Mouse (Mus musculus): Measurements from ENCODE around the gene Klrc3. TPM values are rescaled to one million over a fixed set of nuclear protein-coding genes. Genes with fewer than 3 reads are reported as not detected.
"Not testable (repeated sequence)": the region's sequence is repeated elsewhere in the genome, so short reads cannot be mapped to it uniquely, and the experiment has no call there.

Gene Klrc3
- polyA plus RNA-seq (2012; rRNA removed), result not detected in 2 replicates
- not detected in 2 replicates for polyA plus RNA-seq (2014; fragmentation: Nextera tagmentation; extraction: Ambion mirVana)

DNA sequence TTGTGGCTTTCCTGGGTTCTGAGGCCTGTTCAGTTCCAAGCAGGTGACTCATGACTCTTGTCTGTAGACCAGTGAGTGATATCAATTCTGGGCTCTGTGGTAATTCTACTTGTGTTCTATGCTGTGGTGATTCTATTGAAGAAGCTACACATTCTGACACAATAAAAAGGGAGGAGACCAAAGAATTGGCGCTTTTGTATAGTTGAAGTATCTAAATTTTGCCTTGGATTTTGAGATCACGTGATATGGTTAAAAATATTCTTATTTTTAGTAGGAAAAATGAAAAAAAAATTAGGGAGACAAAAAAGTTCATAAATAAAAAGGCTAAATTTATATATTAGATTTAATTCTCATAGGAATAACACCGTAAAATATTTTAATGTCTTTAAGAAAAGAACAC, at the start of gene Klrc3:
Gene Klrc3 (minus strand): TSS at position 101 of the 400 bp plus-strand sequence.
- H3K9ac ChIP-seq (replicated peaks); H3K27me3 ChIP-seq (ENCODE audit: control insufficient read depth, insufficient read depth, low read length); DNase-seq (ENCODE audit: low read depth in 3 of 3, low spot score in 3 of 3); H3K36me3 ChIP-seq (replicated peaks; ENCODE audit: control insufficient read depth, insufficient read depth, low read depth); ATAC-seq (ENCODE audit: insufficient read depth); H3K27ac ChIP-seq; H3K9me3 ChIP-seq (ENCODE audit: control insufficient read depth, low read length); H3K4me2 ChIP-seq (ENCODE audit: low read depth); H3K4me3 ChIP-seq (ENCODE audit: insufficient read depth in 1 of 2, low read depth in 2 of 2, low read length in 2 of 2); H3K4me1 ChIP-seq (replicated peaks; ENCODE audit: control insufficient read depth in 2 of 2, insufficient read depth in 2 of 2, low read length in 1 of 2): not testable (repeated sequence)
- 64% methylated on average over 3 of the region's 3 CpGs for WGBS (ENCODE audit: insufficient replicate concordance)

- H3K9ac ChIP-seq (replicated peaks); H3K4me3 ChIP-seq (ENCODE audit: insufficient read depth in 1 of 2, low read depth in 2 of 2, low read length in 2 of 2); H3K9me3 ChIP-seq (ENCODE audit: control insufficient read depth, low read length); H3K4me1 ChIP-seq (replicated peaks; ENCODE audit: control insufficient read depth in 2 of 2, insufficient read depth in 2 of 2, low read length in 1 of 2); DNase-seq (ENCODE audit: low read depth in 3 of 3, low spot score in 3 of 3); H3K36me3 ChIP-seq (replicated peaks; ENCODE audit: control insufficient read depth, insufficient read depth, low read depth); H3K4me2 ChIP-seq (ENCODE audit: low read depth); ATAC-seq (ENCODE audit: insufficient read depth); H3K27ac ChIP-seq; H3K27me3 ChIP-seq (ENCODE audit: control insufficient read depth, insufficient read depth, low read length): not testable (repeated sequence)
- 44% methylated on average over 10 of the region's 10 CpGs for WGBS (ENCODE audit: insufficient replicate concordance)
These were observed 48.3 kb upstream of the Klrc3 start for GRCm38 (mm10) chr6:129691436-129691835.

DNA sequence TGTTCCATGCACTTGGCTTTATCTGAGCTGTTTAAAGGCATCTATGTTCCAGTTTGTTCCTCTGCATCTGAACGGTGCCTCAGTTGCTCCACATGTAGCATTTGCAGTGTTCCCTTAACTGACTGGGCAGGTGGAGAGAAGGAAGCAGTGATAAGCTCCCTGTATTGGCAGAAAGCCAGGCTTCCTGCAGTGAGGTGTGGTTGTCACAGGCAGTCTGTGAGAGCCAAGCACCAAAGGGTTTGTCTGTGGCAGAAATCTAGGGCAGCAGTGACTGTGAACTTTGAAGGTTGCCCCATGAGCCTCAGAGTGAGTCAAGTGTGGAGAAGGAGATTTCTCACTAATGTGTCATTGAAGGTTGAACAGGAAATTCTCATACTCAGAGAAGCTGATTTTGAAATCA, 37.2 kb upstream of the Klrc3 start:
- ATAC-seq (ENCODE audit: insufficient read depth), result no peak
- DNase-seq (ENCODE audit: low read depth in 3 of 3, low spot score in 3 of 3), result no peak
- no peak for TF ChIP-seq EP300 (IDR thresholded peaks at IDR 0.05; ENCODE audit: low read depth)
- no peak for TF ChIP-seq CTCF (IDR thresholded peaks at IDR 0.05; ENCODE audit: low read depth)

GRCm38 (mm10) chr6:129678873-129679272, 35.7 kb upstream of the Klrc3 start, which contains the start of gene Klrc1:
TSS of gene Klrc1 (minus strand) at chr6:129678973.
- no peaks in the 10 kb centered on the region for H3K36me3 ChIP-seq (replicated peaks; ENCODE audit: control insufficient read depth, insufficient read depth, low read depth)
- H3K4me2 ChIP-seq (ENCODE audit: low read depth), result no peak within 1 kb of the TSS
- H3K9ac ChIP-seq (replicated peaks), result no peak within 1 kb of the TSS
- ATAC-seq (ENCODE audit: insufficient read depth), result no peak
- WGBS (ENCODE audit: insufficient replicate concordance), result 58% methylated on average over 3 of the region's 3 CpGs
- H3K4me3 ChIP-seq (ENCODE audit: insufficient read depth in 1 of 2, low read depth in 2 of 2, low read length in 2 of 2), result no peak within 1 kb of the TSS
- H3K9me3 ChIP-seq (ENCODE audit: control insufficient read depth, low read length), result no peaks in the 10 kb centered on the region
- no peak for DNase-seq (ENCODE audit: low read depth in 3 of 3, low spot score in 3 of 3)
- no peak within 1 kb of the TSS for H3K27ac ChIP-seq
- no peaks in the 10 kb centered on the region for H3K4me1 ChIP-seq (replicated peaks; ENCODE audit: control insufficient read depth in 2 of 2, insufficient read depth in 2 of 2, low read length in 1 of 2)
- TF ChIP-seq EP300 (IDR thresholded peaks at IDR 0.05; ENCODE audit: low read depth) (no peak), CTCF (IDR thresholded peaks at IDR 0.05; ENCODE audit: low read depth) (no peak)
- no peaks in the 10 kb centered on the region for H3K27me3 ChIP-seq (ENCODE audit: control insufficient read depth, insufficient read depth, low read length)

More for the DNA sequence above, 37.2 kb upstream of the Klrc3 start:
- no peak overlapping the region for H3K4me3 ChIP-seq (ENCODE audit: insufficient read depth in 1 of 2, low read depth in 2 of 2, low read length in 2 of 2)
- no peak overlapping the region for H3K4me2 ChIP-seq (ENCODE audit: low read depth)
- H3K36me3 ChIP-seq (replicated peaks; ENCODE audit: control insufficient read depth, insufficient read depth, low read depth), result no peaks in the 10 kb centered on the region
- H3K27ac ChIP-seq, result no peak overlapping the region
- no peak overlapping the region for H3K9ac ChIP-seq (replicated peaks)
- H3K4me1 ChIP-seq (replicated peaks; ENCODE audit: control insufficient read depth in 2 of 2, insufficient read depth in 2 of 2, low read length in 1 of 2), result no peaks in the 10 kb centered on the region
- H3K9me3 ChIP-seq (ENCODE audit: control insufficient read depth, low read length), result no peaks in the 10 kb centered on the region
- H3K27me3 ChIP-seq (ENCODE audit: control insufficient read depth, insufficient read depth, low read length), result no peaks in the 10 kb centered on the region
- WGBS (ENCODE audit: insufficient replicate concordance), result 42% methylated on average over 1 of the region's 1 CpGs

- not testable (repeated sequence) for DNase-seq (ENCODE audit: low read depth in 3 of 3, low spot score in 3 of 3); H3K27me3 ChIP-seq (ENCODE audit: control insufficient read depth, insufficient read depth, low read length); H3K27ac ChIP-seq; H3K4me3 ChIP-seq (ENCODE audit: insufficient read depth in 1 of 2, low read depth in 2 of 2, low read length in 2 of 2); ATAC-seq (ENCODE audit: insufficient read depth); H3K4me1 ChIP-seq (replicated peaks; ENCODE audit: control insufficient read depth in 2 of 2, insufficient read depth in 2 of 2, low read length in 1 of 2); H3K9me3 ChIP-seq (ENCODE audit: control insufficient read depth, low read length); H3K4me2 ChIP-seq (ENCODE audit: low read depth); H3K9ac ChIP-seq (replicated peaks); H3K36me3 ChIP-seq (replicated peaks; ENCODE audit: control insufficient read depth, insufficient read depth, low read depth)
- WGBS (ENCODE audit: insufficient replicate concordance), result 20% methylated on average over 1 of the region's 3 CpGs
These were observed 18.2 kb upstream of the Klrc3 start for GRCm38 (mm10) chr6:129661301-129661700.

DNA sequence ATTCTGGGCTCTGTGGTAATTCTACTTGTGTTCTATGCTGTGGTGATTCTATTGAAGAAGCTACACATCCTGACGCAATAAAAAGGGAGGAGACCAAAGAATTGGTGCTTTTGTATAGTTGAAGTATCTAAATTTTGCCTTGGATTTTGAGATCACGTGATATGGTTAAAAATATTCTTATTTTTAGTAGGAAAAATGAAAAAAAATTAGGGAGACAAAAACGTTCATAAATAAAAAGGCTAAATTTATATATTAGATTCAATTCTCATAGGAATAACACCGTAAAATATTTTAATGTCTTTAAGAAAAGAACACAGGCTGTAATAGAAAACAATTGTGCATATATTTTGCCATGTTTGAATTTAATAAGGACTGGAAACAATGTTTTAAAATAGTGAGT, 17.5 kb upstream of the Klrc3 start, which contains the start of gene Klrc2:
Gene Klrc2 (minus strand): TSS at position 101 of the 400 bp plus-strand sequence.
- H3K4me2 ChIP-seq (ENCODE audit: low read depth); H3K9me3 ChIP-seq (ENCODE audit: control insufficient read depth, low read length); H3K4me3 ChIP-seq (ENCODE audit: insufficient read depth in 1 of 2, low read depth in 2 of 2, low read length in 2 of 2); H3K27me3 ChIP-seq (ENCODE audit: control insufficient read depth, insufficient read depth, low read length); H3K4me1 ChIP-seq (replicated peaks; ENCODE audit: control insufficient read depth in 2 of 2, insufficient read depth in 2 of 2, low read length in 1 of 2); ATAC-seq (ENCODE audit: insufficient read depth); H3K27ac ChIP-seq; H3K36me3 ChIP-seq (replicated peaks; ENCODE audit: control insufficient read depth, insufficient read depth, low read depth); DNase-seq (ENCODE audit: low read depth in 3 of 3, low spot score in 3 of 3); H3K9ac ChIP-seq (replicated peaks): not testable (repeated sequence)
- 46% methylated on average over 4 of the region's 4 CpGs for WGBS (ENCODE audit: insufficient replicate concordance)

- not testable (repeated sequence) for H3K4me3 ChIP-seq (ENCODE audit: insufficient read depth in 1 of 2, low read depth in 2 of 2, low read length in 2 of 2); H3K27me3 ChIP-seq (ENCODE audit: control insufficient read depth, insufficient read depth, low read length); H3K9ac ChIP-seq (replicated peaks); H3K27ac ChIP-seq; ATAC-seq (ENCODE audit: insufficient read depth); DNase-seq (ENCODE audit: low read depth in 3 of 3, low spot score in 3 of 3); H3K36me3 ChIP-seq (replicated peaks; ENCODE audit: control insufficient read depth, insufficient read depth, low read depth); H3K4me1 ChIP-seq (replicated peaks; ENCODE audit: control insufficient read depth in 2 of 2, insufficient read depth in 2 of 2, low read length in 1 of 2); H3K4me2 ChIP-seq (ENCODE audit: low read depth); H3K9me3 ChIP-seq (ENCODE audit: control insufficient read depth, low read length)
- 33% methylated on average over 1 of the region's 3 CpGs for WGBS (ENCODE audit: insufficient replicate concordance)
These were observed 917 bp upstream of the Klrc3 start for GRCm38 (mm10) chr6:129644054-129644453.

DNA sequence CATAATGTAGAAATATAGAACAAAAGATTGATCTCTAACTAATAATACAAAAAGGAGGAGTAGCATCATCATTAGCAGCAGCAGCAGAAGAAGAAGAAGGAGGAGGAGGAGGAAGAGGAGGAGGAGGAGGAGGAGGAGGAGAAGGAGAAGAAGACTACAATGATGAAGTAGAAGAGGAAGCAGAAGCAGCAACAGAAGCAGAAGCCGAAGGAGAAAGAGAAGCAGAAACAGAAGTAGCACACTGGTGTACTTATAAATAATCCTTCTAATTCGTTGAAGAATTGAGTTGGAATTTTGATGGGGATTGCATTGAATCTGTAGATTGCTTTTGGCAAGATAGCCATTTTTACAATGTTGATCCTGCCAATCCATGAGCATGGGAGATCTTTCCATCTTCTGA, 12.1 kb downstream of the Klrc3 start:
- not testable (repeated sequence) for DNase-seq (ENCODE audit: low read depth in 3 of 3, low spot score in 3 of 3); H3K9ac ChIP-seq (replicated peaks); H3K4me1 ChIP-seq (replicated peaks; ENCODE audit: control insufficient read depth in 2 of 2, insufficient read depth in 2 of 2, low read length in 1 of 2); H3K9me3 ChIP-seq (ENCODE audit: control insufficient read depth, low read length); H3K27ac ChIP-seq; H3K4me2 ChIP-seq (ENCODE audit: low read depth); H3K36me3 ChIP-seq (replicated peaks; ENCODE audit: control insufficient read depth, insufficient read depth, low read depth); H3K4me3 ChIP-seq (ENCODE audit: insufficient read depth in 1 of 2, low read depth in 2 of 2, low read length in 2 of 2); H3K27me3 ChIP-seq (ENCODE audit: control insufficient read depth, insufficient read depth, low read length); ATAC-seq (ENCODE audit: insufficient read depth)
- WGBS (ENCODE audit: insufficient replicate concordance), result 50% methylated on average over 2 of the region's 2 CpGs
